Mouse (Mus musculus) Patski (cell line): ENCODE measurements around the gene Orai2. TPM values are rescaled to one million over a fixed set of nuclear protein-coding genes. Genes with fewer than 3 reads are reported as not detected.
"Not testable (repeated sequence)": the region's sequence is repeated elsewhere in the genome, so short reads cannot be mapped to it uniquely, and the experiment has no call there.

Source experiments
- ATAC-seq: fragments of 100-300 bp; one replicate; pipeline ENCODE4 v1.8.0; 2021
- CTCF ChIA-PET: fragments of 350-600 bp; sonication (Branson Sonifier 250); formaldehyde crosslinking; loops from one replicate; lab custom pipeline; 2022; ENCODE audit warnings: inconsistent platforms; lab: Charles Lee
- POLR2A ChIA-PET: fragments of 350-600 bp; sonication (Branson Sonifier 250); formaldehyde crosslinking; loops from one replicate; lab custom pipeline; 2022; ENCODE audit warnings: antibody characterized with exemption, inconsistent platforms; lab: Charles Lee
- DNase-seq: peaks from one replicate; pipeline ENCODE4 v3.0.0-alpha.2; 2011; ENCODE audit warnings: low read depth, low spot score
- H3K27me3 ChIP-seq: fragments of 371-371 bp; one replicate; pipeline ENCODE4 v1.5.1; 2021
- CTCF ChIP-seq: fragments of 100-300 bp; IDR thresholded peaks from one replicate; pipeline ENCODE4 v1.5.1; 2021
- in situ Hi-C: fragments of 300-500 bp; cut with MboI; formaldehyde crosslinking; loops from 3 replicates; pipeline ENCODE4 v1.11.1; 2018; ENCODE audit warnings: low pct_unique_long_range_greater_than_20kb, mixed read lengths
- polyA plus RNA-seq: library from polyadenylated mRNA; unstranded; gene quantifications from one replicate; pipeline ENCODE4 v1.2.3, GENCODE M21; 2021

Orai2 gene
- polyA plus RNA-seq, result 40.0 TPM

GRCm38 (mm10) chr5:136170512-136171362, at the start of gene Orai2:
Orai2 (minus strand) TSS chr5:136170713.
- H3K27me3 ChIP-seq, result no peaks in the 10 kb centered on the region
- ChIA-PET CTCF (interaction anchor here (1.3 to 8.3 kb wide), 3 partner anchors 10 to 37 kb away, joined by 4 to 34 read pairs (median 4); no protein-coding TSS in a partner anchor), POLR2A (interaction anchor here (0.6 to 1.2 kb wide), 7 partner anchors 10 to 380 kb away, joined by 3 to 8 read pairs (median 3); no protein-coding TSS in a partner anchor)
- no peak for DNase-seq
- peak; percentile 72 for ATAC-seq
- in situ Hi-C loops, result no loop called here
- TF ChIP-seq CTCF, result no peak

GRCm38 (mm10) chr5:136218585-136218984, 48.1 kb upstream of the Orai2 start:
- in situ Hi-C loops, result no loop called here
- POLR2A ChIA-PET, result interaction anchor here (1.1 to 1.2 kb wide), 2 partner anchors 10 to 34 kb away, joined by 3 to 4 read pairs; no protein-coding TSS in a partner anchor
- no peak for TF ChIP-seq CTCF
- DNase-seq (no peak), ATAC-seq (no peak)
- no peaks in the 10 kb centered on the region for H3K27me3 ChIP-seq
- CTCF ChIA-PET, result interaction anchor here (2.5 kb wide), 1 partner anchor 34 kb away, joined by 8 read pairs; no protein-coding TSS in a partner anchor

- TF ChIP-seq CTCF, result no peak
- no peaks in the 10 kb centered on the region for H3K27me3 ChIP-seq
- no peak for ATAC-seq
- CTCF ChIA-PET, result interaction anchor here (2.5 to 2.9 kb wide), 2 partner anchors 16 to 35 kb away, joined by 8 to 9 read pairs; no protein-coding TSS in a partner anchor
- DNase-seq, result no peak
- POLR2A ChIA-PET, result interaction anchor here (1.1 to 1.2 kb wide), 2 partner anchors 11 to 35 kb away, joined by 3 to 4 read pairs; no protein-coding TSS in a partner anchor
- in situ Hi-C loops, result no loop called here
Observed at GRCm38 (mm10) chr5:136217932-136218381, 47.4 kb upstream of the Orai2 start.

GRCm38 (mm10) chr5:136217004-136217665, 46.6 kb upstream of the Orai2 start:
- no peak for TF ChIP-seq CTCF
- POLR2A ChIA-PET, result interaction anchor here (1.2 kb wide), 1 partner anchor 36 kb away, joined by 4 read pairs; no protein-coding TSS in a partner anchor
- in situ Hi-C loops, result no loop called here
- no peak for DNase-seq
- CTCF ChIA-PET, result interaction anchor here (2.5 to 2.9 kb wide), 2 partner anchors 15 to 36 kb away, joined by 8 to 9 read pairs; no protein-coding TSS in a partner anchor
- H3K27me3 ChIP-seq, result no peaks in the 10 kb centered on the region
- no peak for ATAC-seq

GRCm38 (mm10) chr5:136215958-136216357, 45.4 kb upstream of the Orai2 start:
- no peaks in the 10 kb centered on the region for H3K27me3 ChIP-seq
- DNase-seq (no peak), ATAC-seq (no peak)
- ChIA-PET CTCF (interaction anchor here (2.9 kb wide), 1 partner anchor 14 kb away, joined by 9 read pairs; no protein-coding TSS in a partner anchor), POLR2A (no interaction called here)
- TF ChIP-seq CTCF, result no peak
- in situ Hi-C loops, result no loop called here

- in situ Hi-C loops, result no loop called here
- H3K27me3 ChIP-seq, result no peaks in the 10 kb centered on the region
- POLR2A ChIA-PET, result no interaction called here
- TF ChIP-seq CTCF, result no peak
- no peak for ATAC-seq
- CTCF ChIA-PET, result interaction anchor here (2.9 kb wide), 1 partner anchor 13 kb away, joined by 9 read pairs; no protein-coding TSS in a partner anchor
- no peak for DNase-seq
Observed at GRCm38 (mm10) chr5:136215211-136215610, 44.7 kb upstream of the Orai2 start.

GRCm38 (mm10) chr5:136213716-136214115, 43.2 kb upstream of the Orai2 start:
- no peaks in the 10 kb centered on the region for H3K27me3 ChIP-seq
- DNase-seq, result no peak
- TF ChIP-seq CTCF, result no peak
- ChIA-PET POLR2A (no interaction called here), CTCF (no interaction called here)
- no peak for ATAC-seq
- in situ Hi-C loops, result no loop called here

GRCm38 (mm10) chr5:136212716-136213115, 42.2 kb upstream of the Orai2 start:
- DNase-seq (no peak), ATAC-seq (no peak)
- no peaks in the 10 kb centered on the region for H3K27me3 ChIP-seq
- CTCF ChIA-PET, result no interaction called here
- POLR2A ChIA-PET, result no interaction called here
- in situ Hi-C loops, result no loop called here
- no peak for TF ChIP-seq CTCF

GRCm38 (mm10) chr5:136211341-136212102, 41.0 kb upstream of the Orai2 start:
- POLR2A ChIA-PET, ATAC-seq, H3K27me3 ChIP-seq, in situ Hi-C loops, DNase-seq: not testable (repeated sequence)
- CTCF ChIA-PET, result interaction anchor here (0.9 to 1.7 kb wide), 2 partner anchors 10 to 41 kb away, joined by 4 to 7 read pairs; no protein-coding TSS in a partner anchor
